Mouse (Mus musculus) kidney, postnatal 36 days (tissue): ENCODE results near the gene Phf24.

ENCODE experiments used
- DNase-seq, 2 experiments: peaks; one replicate each; pipeline ENCODE4 v3.0.0; 2021 to 2022; ENCODE audit warnings: mixed read lengths in 2 of 2

Gene Phf24

DNA sequence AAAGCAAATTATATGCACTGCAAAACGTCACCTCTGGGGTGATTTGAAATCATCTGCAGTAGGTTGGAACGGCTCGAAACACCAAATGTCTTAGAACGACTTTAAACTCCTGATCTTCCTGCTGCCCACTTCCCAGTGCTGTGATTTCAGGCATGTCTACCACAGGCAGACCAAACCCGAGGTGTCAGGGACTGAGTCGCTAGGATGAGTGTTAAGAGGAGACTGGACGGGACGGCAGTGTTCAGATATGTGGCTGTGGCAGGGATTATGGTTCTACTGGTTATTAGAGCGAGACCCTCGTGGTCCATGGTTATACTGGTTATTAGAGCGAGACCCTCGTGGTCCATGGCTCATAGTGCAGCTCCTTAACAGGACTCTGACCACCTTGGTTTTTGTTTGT lies 1.1 kb upstream of the Phf24 start:
- no peak for DNase-seq

GRCm38 (mm10) chr4:42915966-42916365 lies 494 bp upstream of the Phf24 start:
- no peak for DNase-seq

GRCm38 (mm10) chr4:42917402-42917774 lies 928 bp downstream of the Phf24 start:
- no peak for DNase-seq

- DNase-seq: no peak
Observed at GRCm38 (mm10) chr4:42920726-42921125, 4.3 kb downstream of the Phf24 start.

- no peak for DNase-seq
Observed at GRCm38 (mm10) chr4:42921536-42921935, 5.1 kb downstream of the Phf24 start.

GRCm38 (mm10) chr4:42922056-42922455 lies 5.6 kb downstream of the Phf24 start:
- no peak for DNase-seq

GRCm38 (mm10) chr4:42922461-42922860 lies 6.0 kb downstream of the Phf24 start:
- DNase-seq: no peak

GRCm38 (mm10) chr4:42924095-42924710 lies 7.7 kb downstream of the Phf24 start:
- DNase-seq: no peak

DNA sequence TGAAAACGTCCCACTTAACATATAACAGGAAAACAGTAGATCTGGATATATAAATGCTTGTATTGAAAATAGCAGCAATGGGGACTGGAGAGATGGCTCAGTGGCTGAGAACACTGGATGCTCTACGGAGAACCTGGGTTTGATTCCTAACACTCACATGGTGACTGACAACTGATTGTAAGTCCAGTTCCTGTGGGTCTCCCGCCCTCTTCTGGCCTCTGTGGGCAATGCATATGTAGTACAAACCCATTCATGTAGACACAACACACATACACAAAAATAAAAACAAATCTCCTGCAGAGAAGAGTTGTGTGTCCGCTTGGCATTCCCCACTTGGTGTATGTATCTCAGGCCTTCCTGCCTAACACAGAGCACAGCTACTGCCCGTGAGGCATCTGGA lies 11.7 kb downstream of the Phf24 start:
- DNase-seq: no peak

DNA sequence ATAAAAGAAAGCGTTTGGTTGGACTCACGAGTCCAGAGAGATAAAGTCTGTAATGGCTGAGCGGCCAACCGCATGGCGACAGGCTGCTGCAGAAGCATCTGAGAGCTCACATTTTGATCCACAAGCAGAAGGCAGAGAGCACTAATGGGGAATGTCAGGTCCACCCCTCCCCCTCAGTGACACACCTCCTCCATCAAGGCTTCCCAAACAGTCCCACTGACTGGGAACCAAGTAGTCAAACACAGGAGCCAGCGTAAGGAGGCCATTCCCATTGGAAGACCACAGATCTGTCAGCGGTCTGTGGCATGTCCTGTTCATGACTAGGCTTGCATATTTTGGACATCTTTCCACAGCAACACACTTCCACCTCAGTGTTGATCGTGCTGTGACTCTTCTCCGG lies 12.5 kb downstream of the Phf24 start:
- DNase-seq: no peak

GRCm38 (mm10) chr4:42932229-42932969 lies 15.9 kb downstream of the Phf24 start:
- DNase-seq: peak in 1 of 2 experiments; percentile 39

DNA sequence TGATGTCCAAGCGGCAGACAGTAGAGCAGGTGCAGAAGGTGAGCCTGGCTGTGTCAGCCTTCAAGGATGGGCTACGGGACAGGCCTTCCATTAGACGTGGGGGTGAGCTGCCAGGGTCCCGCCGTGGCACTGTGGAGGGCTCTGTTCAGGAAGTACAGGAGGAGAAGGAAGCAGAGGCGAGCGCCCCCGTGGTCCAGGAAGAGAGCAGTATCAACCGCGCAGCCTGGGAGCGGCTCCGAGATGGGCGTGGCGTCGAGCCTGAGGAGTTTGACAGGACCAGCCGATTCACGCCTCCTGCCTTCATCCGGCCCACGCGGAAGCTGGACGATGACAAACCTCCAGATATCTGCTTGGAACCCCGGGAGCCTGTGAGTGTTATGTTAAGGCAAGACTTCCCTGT lies 17.2 kb downstream of the Phf24 start:
- peak; percentile 51 to 77 for DNase-seq

DNA sequence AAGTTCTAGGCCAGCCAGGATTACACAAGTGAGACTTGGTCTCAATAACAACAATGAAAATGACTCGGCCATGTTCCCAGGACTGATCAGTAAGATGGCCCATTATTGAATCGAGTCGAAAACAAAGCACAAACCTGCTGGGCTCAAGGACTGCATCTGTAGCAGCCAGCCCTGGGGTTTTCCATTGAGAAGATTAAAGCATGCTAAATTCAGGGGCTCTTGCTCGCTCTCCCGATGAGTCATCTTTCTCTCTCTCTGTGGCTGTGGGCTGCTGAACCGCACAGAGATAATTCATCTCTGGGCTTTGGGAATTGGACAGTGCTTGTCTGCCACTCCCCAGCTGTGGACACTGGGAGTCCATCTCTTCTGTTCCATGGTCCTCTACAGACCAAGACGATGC lies 24.9 kb downstream of the Phf24 start:
- no peak for DNase-seq

GRCm38 (mm10) chr4:42943341-42943740 lies 26.9 kb downstream of the Phf24 start:
- no peak for DNase-seq

- DNase-seq: no peak
Observed at GRCm38 (mm10) chr4:42944185-42944584, 27.7 kb downstream of the Phf24 start.

DNA sequence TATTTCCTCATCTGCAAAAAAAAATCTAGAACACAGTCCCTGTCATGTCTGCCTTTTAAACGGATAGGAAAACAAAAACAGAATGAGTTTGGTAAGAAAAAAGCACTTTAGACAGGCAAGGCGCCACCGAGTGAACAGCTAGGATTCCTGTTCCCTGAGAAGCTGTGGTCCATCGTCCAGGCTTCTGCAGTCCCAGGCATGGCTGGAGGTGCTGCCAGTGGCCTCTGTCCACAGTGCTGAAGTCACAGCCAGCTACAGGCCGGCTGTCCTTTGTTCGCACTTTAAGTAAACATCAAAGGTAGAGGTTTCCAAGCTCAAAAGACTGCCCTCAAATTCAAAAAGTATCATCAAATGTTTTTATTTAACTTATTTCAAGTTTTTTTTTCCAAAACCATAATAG lies 28.6 kb downstream of the Phf24 start:
- peak; percentile 28 to 70 for DNase-seq

DNA sequence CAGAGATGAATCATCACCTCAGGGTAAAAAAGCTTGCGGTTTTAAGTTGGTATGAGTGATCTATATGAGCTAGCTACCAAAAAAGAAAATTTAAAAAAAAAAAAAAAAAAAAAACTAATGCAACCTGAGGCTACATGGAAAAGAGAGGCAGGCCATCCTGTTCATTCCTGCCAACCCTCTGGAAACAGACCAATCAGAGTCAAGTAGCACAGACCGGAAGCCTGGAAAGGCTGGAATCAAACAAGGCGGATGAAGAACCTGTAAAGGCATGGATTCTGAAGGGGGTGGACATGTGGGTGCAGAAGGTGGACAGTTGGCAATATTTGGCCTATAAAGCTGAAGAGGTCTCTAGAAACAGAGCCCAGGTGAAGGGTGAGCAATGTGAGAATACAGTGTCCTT lies 29.0 kb downstream of the Phf24 start:
- DNase-seq: no peak

- DNase-seq: peak; percentile 49 to 83
Observed at GRCm38 (mm10) chr4:42945952-42946351, 29.5 kb downstream of the Phf24 start.

DNA sequence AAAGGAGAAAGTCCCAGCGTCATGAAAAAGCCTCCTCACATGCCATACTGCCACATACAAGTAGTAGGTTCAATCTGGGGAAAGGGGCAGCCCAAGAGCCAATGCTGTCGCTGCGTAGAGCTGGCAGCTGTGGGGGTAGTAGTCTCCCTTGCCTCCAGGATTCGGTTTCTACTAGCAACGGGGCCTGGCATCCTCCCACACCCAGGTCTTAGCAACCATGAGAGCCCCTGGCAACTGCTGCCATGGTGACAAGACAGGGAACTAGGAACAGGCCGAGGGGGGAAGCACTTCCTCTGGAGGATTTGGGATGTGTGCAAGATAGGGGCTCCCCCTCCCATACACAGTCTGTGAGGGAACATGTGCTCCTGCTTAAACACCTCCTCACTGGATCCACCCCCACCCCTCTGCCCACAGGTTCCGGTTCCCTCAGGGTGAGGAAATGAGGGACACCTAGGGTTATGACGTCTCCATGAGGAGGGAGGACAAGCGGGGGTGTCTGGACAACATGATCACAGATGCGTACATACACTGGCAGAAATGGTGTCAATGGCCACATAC lies 30.4 kb downstream of the Phf24 start:
- DNase-seq: no peak

DNA sequence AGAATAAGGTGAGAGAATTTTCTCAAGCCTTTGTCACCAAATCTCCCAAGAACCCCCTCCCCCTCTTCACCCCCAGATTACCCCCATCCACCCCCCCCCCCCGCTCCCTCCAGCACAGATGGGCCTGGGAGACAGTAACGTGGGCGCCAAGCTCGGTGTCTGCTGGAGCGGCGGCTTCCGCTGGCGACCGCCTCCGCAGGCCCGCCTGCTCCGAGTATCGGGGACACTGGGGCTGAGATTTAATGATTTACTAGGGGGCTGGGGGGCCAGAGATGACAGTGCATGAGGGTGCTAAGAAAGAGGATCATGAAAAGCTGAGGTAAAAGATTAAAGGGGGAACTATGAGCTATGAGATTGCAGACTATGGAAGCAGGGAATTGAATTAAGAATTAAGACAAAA lies 32.1 kb downstream of the Phf24 start:
- DNase-seq: no peak

- no peak for DNase-seq
Observed at GRCm38 (mm10) chr4:42949051-42949675, 32.7 kb downstream of the Phf24 start.

GRCm38 (mm10) chr4:42949676-42950051 lies 33.2 kb downstream of the Phf24 start, which contains the start of gene Dnajb5:
Gene Dnajb5, plus strand, starts transcription at chr4:42949814.
- DNase-seq: peak; percentile 96 to 98

DNA sequence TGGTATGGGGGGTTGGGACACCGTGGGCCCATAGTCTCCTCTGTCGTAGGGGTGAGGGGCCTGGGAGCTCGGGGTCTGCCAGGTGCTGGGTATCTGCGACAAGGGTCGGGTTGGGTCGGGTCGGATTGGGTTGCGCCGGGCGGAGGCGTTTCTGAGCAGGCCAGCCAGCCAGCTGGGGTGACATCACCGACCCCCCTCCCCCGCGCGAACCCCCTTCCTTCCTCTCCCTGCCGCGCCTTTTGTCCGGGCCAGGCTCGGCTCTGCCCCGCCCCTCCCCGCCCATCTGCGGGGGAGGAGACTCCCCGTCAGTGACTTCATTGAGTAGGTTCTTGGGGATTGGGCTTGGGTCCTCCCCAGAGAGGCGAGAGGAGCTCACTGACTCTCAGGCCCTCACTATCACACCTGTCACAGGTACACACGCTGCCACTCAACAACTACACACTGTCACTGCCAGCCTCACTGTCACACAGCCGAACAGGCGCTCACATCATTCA lies 33.7 kb downstream of the Phf24 start:
- peak; percentile 90 to 94 for DNase-seq
